Mouse (Mus musculus) kidney, postnatal 25 days (tissue): Measurements from ENCODE around the gene Mok.

Source experiments
- DNase-seq, 2 experiments: peaks; one replicate each; pipeline ENCODE4 v3.0.0; 2021; ENCODE audit warnings: mixed read lengths in 2 of 2

Gene Mok

GRCm38 (mm10) chr12:110840348-110841198 lies at the start of gene Mok:
Mok (minus strand) TSS chr12:110840939.
- DNase-seq, result peak; percentile 94 to 96

GRCm38 (mm10) chr12:110889036-110890020 lies 48.6 kb upstream of the Mok start, which contains the start of the genes Cinp and Tecpr2:
Cinp (minus strand) TSS chr12:110889145.
Tecpr2 (plus strand) TSS chr12:110889264.
- DNase-seq, result peak; percentile 98 to 99

GRCm38 (mm10) chr12:110888606-110889005 lies 47.9 kb upstream of the Mok start:
- DNase-seq, result peak in 1 of 2 experiments; percentile 40

- DNase-seq, result no peak
Observed at GRCm38 (mm10) chr12:110888106-110888505, 47.4 kb upstream of the Mok start.

GRCm38 (mm10) chr12:110885251-110885650 lies 44.5 kb upstream of the Mok start:
- DNase-seq, result peak; percentile 39 to 66

GRCm38 (mm10) chr12:110882291-110882690 lies 41.6 kb upstream of the Mok start:
- peak in 1 of 2 experiments; percentile 19 for DNase-seq

GRCm38 (mm10) chr12:110875351-110875750 lies 34.6 kb upstream of the Mok start:
- no peak for DNase-seq

- no peak for DNase-seq
Observed at GRCm38 (mm10) chr12:110871247-110871646, 30.5 kb upstream of the Mok start.

- DNase-seq, result no peak
Observed at GRCm38 (mm10) chr12:110870107-110870506, 29.4 kb upstream of the Mok start.

- no peak for DNase-seq
Observed at GRCm38 (mm10) chr12:110865989-110866388, 25.2 kb upstream of the Mok start.

GRCm38 (mm10) chr12:110865571-110865970 lies 24.8 kb upstream of the Mok start:
- no peak for DNase-seq

- no peak for DNase-seq
Observed at GRCm38 (mm10) chr12:110864008-110864407, 23.3 kb upstream of the Mok start.

GRCm38 (mm10) chr12:110861256-110861655 lies 20.5 kb upstream of the Mok start:
- no peak for DNase-seq

GRCm38 (mm10) chr12:110860293-110860692 lies 19.6 kb upstream of the Mok start:
- no peak for DNase-seq

GRCm38 (mm10) chr12:110858681-110859080 lies 17.9 kb upstream of the Mok start:
- peak; percentile 31 to 65 for DNase-seq

GRCm38 (mm10) chr12:110857196-110857595 lies 16.5 kb upstream of the Mok start:
- DNase-seq, result no peak

- no peak for DNase-seq
Observed at GRCm38 (mm10) chr12:110854786-110855737, 14.3 kb upstream of the Mok start.

GRCm38 (mm10) chr12:110851923-110852322 lies 11.2 kb upstream of the Mok start:
- no peak for DNase-seq

- no peak for DNase-seq
Observed at GRCm38 (mm10) chr12:110851414-110851813, 10.7 kb upstream of the Mok start.

- DNase-seq, result peak in 1 of 2 experiments; percentile 80
Observed at GRCm38 (mm10) chr12:110850929-110851256, 10.2 kb upstream of the Mok start.

- peak; percentile 91 to 93 for DNase-seq
Observed at GRCm38 (mm10) chr12:110850010-110850928, 9.5 kb upstream of the Mok start, which contains the start of gene Zfp839. Zfp839 (plus strand) TSS chr12:110850253.
